Mouse (Mus musculus): ENCODE measurements around the gene Dcp1b.

The Dcp1b gene

GRCm38 (mm10) chr6:119228861-119229603 is 54.0 kb downstream of the Dcp1b start:
- DNase-seq (ENCODE audit: low read depth, low spot score) = no peak

GRCm38 (mm10) chr6:119233066-119233465 is 58.0 kb downstream of the Dcp1b start:
- DNase-seq (ENCODE audit: low read depth, low spot score) = peak; percentile 67

- no peak for DNase-seq (ENCODE audit: low read depth, low spot score)
Measured at GRCm38 (mm10) chr6:119235441-119235840, 60.4 kb downstream of the Dcp1b start.

GRCm38 (mm10) chr6:119236241-119236640 is 61.2 kb downstream of the Dcp1b start, which contains the start of gene Cacna2d4:
Gene Cacna2d4, plus strand, starts transcription at chr6:119236526.
- DNase-seq (ENCODE audit: low read depth, low spot score) = no peak

- no peak for DNase-seq (ENCODE audit: low read depth, low spot score)
Measured at GRCm38 (mm10) chr6:119237427-119237989, 62.5 kb downstream of the Dcp1b start.

GRCm38 (mm10) chr6:119239341-119240005 is 64.4 kb downstream of the Dcp1b start:
- DNase-seq (ENCODE audit: low read depth, low spot score) = no peak

- DNase-seq (ENCODE audit: low read depth, low spot score) = no peak
Measured at GRCm38 (mm10) chr6:119240256-119240655, 65.2 kb downstream of the Dcp1b start.

GRCm38 (mm10) chr6:119240871-119241705 is 66.0 kb downstream of the Dcp1b start:
- no peak for DNase-seq (ENCODE audit: low read depth, low spot score)

- DNase-seq (ENCODE audit: low read depth, low spot score) = no peak
Measured at GRCm38 (mm10) chr6:119246082-119246481, 71.0 kb downstream of the Dcp1b start.

GRCm38 (mm10) chr6:119248578-119248977 is 73.5 kb downstream of the Dcp1b start:
- no peak for DNase-seq (ENCODE audit: low read depth, low spot score)

- DNase-seq (ENCODE audit: low read depth, low spot score) = no peak
Measured at GRCm38 (mm10) chr6:119249726-119250125, 74.7 kb downstream of the Dcp1b start.

- no peak for DNase-seq (ENCODE audit: low read depth, low spot score)
Measured at GRCm38 (mm10) chr6:119251704-119252103, 76.7 kb downstream of the Dcp1b start.

Measured in forelimb bud, embryonic 11.5 days (tissue).